Mouse (Mus musculus): ENCODE data around the gene Hyls1. TPM values are rescaled to one million over a fixed set of nuclear protein-coding genes. Genes with fewer than 3 reads are reported as not detected.

The Hyls1 gene
- total and polyA plus RNA-seq, 3 experiments = 15.4 to 18.9 (median 18.3) TPM

DNA sequence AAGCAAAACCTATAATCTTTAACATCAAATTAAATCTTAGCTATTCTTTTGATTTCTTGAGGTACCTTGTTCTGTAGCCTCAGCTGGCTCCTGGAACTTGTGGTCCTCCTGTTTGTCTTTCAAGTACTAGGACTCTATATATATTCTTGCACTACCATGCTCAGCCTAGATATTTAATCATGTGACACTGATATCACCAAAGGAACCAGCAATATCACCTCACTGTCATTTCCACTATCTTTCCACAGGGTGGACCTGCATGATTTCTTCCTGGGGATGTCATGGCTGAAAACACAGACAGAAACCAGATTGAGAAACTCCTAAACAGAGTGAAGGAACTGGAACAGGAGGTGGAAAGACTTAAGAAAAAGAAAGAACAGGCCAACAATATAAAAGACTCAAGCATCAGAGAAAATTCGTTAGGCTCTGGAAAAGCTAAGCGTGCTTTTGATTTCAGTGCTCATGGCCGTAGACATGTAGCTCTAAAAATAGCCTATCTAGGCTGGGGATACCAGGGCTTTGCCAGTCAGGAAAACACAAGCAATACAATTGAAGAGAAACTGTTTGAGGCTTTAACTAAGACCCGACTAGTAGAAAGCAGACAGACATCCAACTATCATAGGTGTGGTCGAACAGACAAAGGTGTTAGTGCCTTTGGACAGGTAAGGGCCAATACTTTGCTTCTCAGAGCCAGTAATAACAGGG, 5.5 kb downstream of the Hyls1 start:
- dilution Hi-C loops (cut with MboI; ENCODE audit: extremely low pct_ligation_motif_present, extremely low pct_unique_long_range_greater_than_20kb, low sequenced_read_pairs) = no loop called here

DNA sequence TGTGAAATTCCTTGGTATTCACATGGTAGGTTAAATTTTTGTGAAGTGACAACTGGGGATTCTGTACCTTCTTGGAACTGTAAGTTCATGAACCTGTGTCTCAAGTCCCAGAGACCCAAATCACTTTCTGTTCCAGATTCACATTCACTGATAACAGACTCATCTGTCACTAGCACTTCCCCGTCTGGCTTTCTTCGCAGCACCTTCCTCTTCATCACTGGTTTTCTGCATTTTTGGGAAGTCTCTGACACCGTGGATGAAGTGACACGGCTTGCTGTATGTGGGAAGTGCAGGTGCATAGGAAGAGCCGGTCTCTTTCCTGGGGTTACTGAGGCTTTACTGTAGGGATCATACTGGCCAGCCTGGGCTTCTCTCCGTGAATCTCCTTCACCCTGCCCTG, 8.6 kb downstream of the Hyls1 start:
- peaks cover 21% of the 10 kb centered on the region for H3K27me3 ChIP-seq (replicated peaks)
- no peak for DNase-seq (ENCODE audit: extremely low read depth)
- H3K27ac ChIP-seq (ENCODE audit: insufficient read depth, low read depth) = 0 out of 2 replicates have a peak overlapping the region, but pooled peaks have one; percentile 36
- no peaks in the 10 kb centered on the region for H3K9me3 ChIP-seq (replicated peaks; ENCODE audit: low read length)
- dilution Hi-C loops (cut with MboI; ENCODE audit: extremely low pct_ligation_motif_present, extremely low pct_unique_long_range_greater_than_20kb, low sequenced_read_pairs) (no loop called here), in situ Hi-C loops (cut with MboI; ENCODE audit: low pct_ligation_motif_present, low pct_unique_long_range_greater_than_20kb, low sequenced_read_pairs) (no loop called here)
- H3K4me2 ChIP-seq (ENCODE audit: insufficient read depth, low read depth, poor library complexity, severe bottlenecking) = peak overlapping the region; percentile 10; the same call in 1 of the 2 replicates
- H3K79me2 ChIP-seq (replicated peaks; ENCODE audit: control insufficient read depth, extremely low read depth, insufficient read depth, poor library complexity, severe bottlenecking) = peaks cover 53% of the 10 kb centered on the region
- H3K9ac ChIP-seq (ENCODE audit: insufficient read depth, low read depth) = no peak overlapping the region
- no peak overlapping the region for H3K4me3 ChIP-seq (replicated peaks in 1 of 3; ENCODE audit: low read depth in 2 of 3, low read length in 2 of 3, poor library complexity in 1 of 3)
- H3K36me3 ChIP-seq (replicated peaks in 1 of 2; ENCODE audit: control insufficient read depth in 1 of 2, insufficient read depth in 1 of 2, low read length in 1 of 2) = peaks cover 25 to 43% of the 10 kb centered on the region in 2 experiments
- H3K4me1 ChIP-seq (ENCODE audit: control insufficient read depth in 1 of 2, insufficient read depth in 2 of 2) = peaks cover 4 to 56% of the 10 kb centered on the region in 2 experiments; a peak in 2 of 4 replicates
- TF ChIP-seq CHD2 (IDR thresholded peaks at IDR 0.05; ENCODE audit: low read length) = no peak
- peak; percentile 65; the same call in 1 of the 2 replicates for TF ChIP-seq ZMIZ1 (IDR thresholded peaks at IDR 0.05; ENCODE audit: low read depth, low read length)

More for the DNA sequence above, 5.5 kb downstream of the Hyls1 start:
- H3K27me3 ChIP-seq (replicated peaks) = no peaks in the 10 kb centered on the region
- TF ChIP-seq NELFE (IDR thresholded peaks at IDR 0.05; ENCODE audit: low read depth, low read length) (no peak), RAD21 (IDR thresholded peaks at IDR 0.05; ENCODE audit: low read depth, low read length) (no peak), MEF2A (IDR thresholded peaks at IDR 0.05; ENCODE audit: borderline replicate concordance, low read depth, low read length) (no peak), MAX (IDR thresholded peaks at IDR 0.05; ENCODE audit: low read length) (no peak), MAZ (IDR thresholded peaks at IDR 0.05; ENCODE audit: low read depth, low read length) (no peak), CHD2 (IDR thresholded peaks at IDR 0.05; ENCODE audit: low read length) (no peak), ELF1 (IDR thresholded peaks at IDR 0.05; ENCODE audit: low read depth, low read length) (no peak), NRF1 (IDR thresholded peaks at IDR 0.05; ENCODE audit: low read depth, low read length) (no peak), KAT2A (IDR thresholded peaks at IDR 0.05; ENCODE audit: insufficient replicate concordance, low read length) (no peak), USF1 (IDR thresholded peaks at IDR 0.05; ENCODE audit: low read depth, low read length) (no peak), CHD1 (IDR thresholded peaks at IDR 0.05; ENCODE audit: low read depth, low read length) (no peak), JUN (IDR thresholded peaks at IDR 0.05; ENCODE audit: insufficient read depth, low read depth, low read length) (no peak), ZKSCAN1 (IDR thresholded peaks at IDR 0.05; ENCODE audit: borderline replicate concordance, low read depth, low read length) (no peak), BHLHE40 (IDR thresholded peaks at IDR 0.05; ENCODE audit: low read depth, low read length) (no peak), JUND (conservative IDR thresholded peaks at IDR 0.05; ENCODE audit: low read depth, low read length) (no peak), POLR2AphosphoS2 (IDR thresholded peaks at IDR 0.05; ENCODE audit: low read depth, low read length) (no peak), CTCF (conservative IDR thresholded peaks at IDR 0.05 in 1 of 2, IDR thresholded peaks at IDR 0.05 in 1 of 2; ENCODE audit: low read depth in 2 of 2, low read length in 2 of 2) (no peak), ZNF384 (IDR thresholded peaks at IDR 0.05; ENCODE audit: low read depth, low read length) (no peak), HCFC1 (IDR thresholded peaks at IDR 0.05; ENCODE audit: low read depth, low read length) (no peak)
- H3K79me2 ChIP-seq (replicated peaks; ENCODE audit: control insufficient read depth, extremely low read depth, insufficient read depth, poor library complexity, severe bottlenecking) = peaks cover 59% of the 10 kb centered on the region
- H3K4me3 ChIP-seq (replicated peaks in 1 of 3; ENCODE audit: low read depth in 2 of 3, low read length in 2 of 3, poor library complexity in 1 of 3) = no peak overlapping the region
- H3K27ac ChIP-seq (ENCODE audit: insufficient read depth, low read depth) = no peak overlapping the region
- peaks cover 35 to 57% of the 10 kb centered on the region in 2 experiments for H3K36me3 ChIP-seq (replicated peaks in 1 of 2; ENCODE audit: control insufficient read depth in 1 of 2, insufficient read depth in 1 of 2, low read length in 1 of 2)
- no peaks in the 10 kb centered on the region for H3K9me3 ChIP-seq (replicated peaks; ENCODE audit: low read length)
- no peak overlapping the region for H3K9ac ChIP-seq (ENCODE audit: insufficient read depth, low read depth)
- no peak overlapping the region for H3K4me2 ChIP-seq (ENCODE audit: insufficient read depth, low read depth, poor library complexity, severe bottlenecking)
- H3K4me1 ChIP-seq (ENCODE audit: control insufficient read depth in 1 of 2, insufficient read depth in 2 of 2) = peaks cover 4 to 65% of the 10 kb centered on the region in 2 experiments; a peak in 2 of 4 replicates
- DNase-seq (ENCODE audit: extremely low read depth) = no peak
- in situ Hi-C loops (cut with MboI; ENCODE audit: low pct_ligation_motif_present, low pct_unique_long_range_greater_than_20kb, low sequenced_read_pairs) = no loop called here
